Mouse (Mus musculus) forebrain, embryonic 13.5 days (tissue): ENCODE data around the gene Klhl12. TPM values are rescaled to one million over a fixed set of nuclear protein-coding genes. Genes with fewer than 3 reads are reported as not detected.
"Not testable (repeated sequence)": the region's sequence is repeated elsewhere in the genome, so short reads cannot be mapped to it uniquely, and the experiment has no call there.

Experiments used
- ATAC-seq: fragments of 200-750 bp; cut with Nextera tagmentation; 2 replicates; pipeline ENCODE4 v1.8.0; 2017
- H3K27ac ChIP-seq: fragments of 300-500 bp; sonication (generic); 2 replicates; pipeline ENCODE4 v1.5.1; 2015; ENCODE audit warnings: inconsistent platforms, mild to moderate bottlenecking, moderate library complexity
- H3K27me3 ChIP-seq: fragments of 300-500 bp; sonication (generic); 2 replicates; pipeline ENCODE4 v1.6.1; 2015; ENCODE audit warnings: mild to moderate bottlenecking, inconsistent platforms
- H3K36me3 ChIP-seq: fragments of 300-500 bp; sonication (generic); 2 replicates; pipeline ENCODE4 v1.6.1; 2015; ENCODE audit warnings: mild to moderate bottlenecking, inconsistent platforms; ENCODE audit not compliant: poor library complexity, severe bottlenecking
- H3K4me1 ChIP-seq: fragments of 300-500 bp; sonication (generic); 2 replicates; pipeline ENCODE4 v1.6.1; 2015; ENCODE audit warnings: inconsistent platforms
- H3K4me2 ChIP-seq: fragments of 300-500 bp; sonication (generic); 2 replicates; pipeline ENCODE4 v1.6.1; 2015; ENCODE audit warnings: inconsistent platforms, mild to moderate bottlenecking, moderate library complexity
- H3K4me3 ChIP-seq: fragments of 300-500 bp; sonication (generic); 2 replicates; pipeline ENCODE4 v1.5.1; 2015; ENCODE audit warnings: mild to moderate bottlenecking, inconsistent platforms
- H3K9ac ChIP-seq: fragments of 300-500 bp; sonication (generic); 2 replicates; pipeline ENCODE4 v1.6.1; 2015; ENCODE audit warnings: mild to moderate bottlenecking, inconsistent platforms
- H3K9me3 ChIP-seq: fragments of 300-500 bp; sonication (generic); replicated peaks from 2 replicates; pipeline ENCODE4 v1.6.1; 2016; ENCODE audit warnings: inconsistent platforms
- WGBS: fragments of 180-500 bp; shearing (Covaris S2); methylation state at CpG from one replicate; pipeline ENCODE4 v1.1.7; 2015; 5-methylcytosine and 5-hydroxymethylcytosine counted together
- polyA plus RNA-seq: library from polyadenylated mRNA; unstranded; fragments of >200 nt; fragmentation: Nextera tagmentation; extraction: Ambion mirVana; gene quantifications from 2 replicates; pipeline ENCODE4 v1.2.1, GENCODE M21; 2015

The Klhl12 gene
- polyA plus RNA-seq, 1 experiment from 2014 or later = 34.5 TPM

DNA sequence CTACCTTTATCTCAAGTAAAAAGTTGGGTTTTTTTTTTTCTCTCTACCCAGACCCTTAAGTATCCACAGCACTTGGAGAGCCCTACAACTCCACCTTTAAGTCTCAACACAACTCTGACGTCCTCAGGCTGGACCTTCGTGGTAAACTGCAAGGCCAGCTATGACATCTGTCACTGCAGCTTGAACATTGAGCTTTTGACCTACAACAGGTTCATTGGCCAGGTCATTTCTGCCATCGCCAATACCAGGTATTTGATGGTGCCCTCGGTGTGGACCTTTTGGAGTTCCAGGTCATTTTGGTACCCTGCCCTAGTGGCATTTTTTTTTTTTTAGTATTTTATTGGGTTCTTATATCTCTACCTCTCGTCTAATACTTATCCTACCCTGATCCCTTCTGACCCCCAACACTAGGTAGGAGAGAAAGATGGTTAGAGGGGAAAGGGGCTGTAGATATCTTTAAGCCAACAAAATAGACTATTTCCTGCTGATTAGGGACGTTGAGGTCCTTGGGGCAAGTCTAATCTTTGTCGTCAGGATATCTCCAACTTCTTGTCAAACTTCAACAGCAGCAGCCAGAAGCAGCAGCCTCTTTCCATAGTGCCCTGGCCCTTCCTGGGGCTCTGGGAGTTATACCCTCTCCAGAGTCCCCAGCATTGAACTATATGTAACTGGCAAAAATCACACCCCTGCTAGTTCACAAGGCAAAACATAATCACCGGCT lies 64.8 kb downstream of the Klhl12 start:
- ATAC-seq = no peak
- no peak overlapping the region for H3K9ac ChIP-seq
- H3K27ac ChIP-seq = no peak overlapping the region

DNA sequence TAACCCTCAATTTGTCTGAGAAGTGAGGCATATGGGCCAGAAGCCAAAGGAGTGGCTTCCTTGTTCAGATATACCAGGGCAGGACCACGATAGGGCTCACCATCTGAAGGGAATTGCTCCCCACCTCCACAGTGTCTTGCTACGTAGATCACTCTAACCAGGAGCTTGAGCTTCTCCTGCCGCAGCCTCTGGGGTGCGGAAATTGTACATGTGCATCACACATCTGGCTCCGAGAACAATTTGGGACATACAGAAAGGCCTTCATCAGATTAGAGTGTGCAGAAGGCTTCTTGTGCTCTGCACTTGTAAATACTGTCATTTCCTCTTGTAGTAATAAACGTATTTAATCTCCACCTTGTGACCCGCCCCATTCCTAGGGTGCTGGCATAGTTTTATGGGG lies 65.8 kb downstream of the Klhl12 start:
- Histone ChIP-seq H3K4me1 (peaks cover 8% of the 10 kb centered on the region), H3K9me3 (no peaks in the 10 kb centered on the region), H3K4me2 (no peak overlapping the region), H3K36me3 (no peaks in the 10 kb centered on the region), H3K4me3 (no peak overlapping the region), H3K27ac (no peak overlapping the region), H3K27me3 (no peaks in the 10 kb centered on the region), H3K9ac (no peak overlapping the region)
- no peak for ATAC-seq
- 84% methylated on average over 7 of the region's 7 CpGs for WGBS

More for the DNA sequence above, 64.8 kb downstream of the Klhl12 start:
- 83% methylated on average over 8 of the region's 8 CpGs for WGBS
- Histone ChIP-seq H3K9me3 (no peaks in the 10 kb centered on the region), H3K4me1 (peaks cover 10% of the 10 kb centered on the region), H3K27me3 (peaks cover 2% of the 10 kb centered on the region), H3K4me2 (no peak overlapping the region), H3K36me3 (no peaks in the 10 kb centered on the region), H3K4me3 (no peak overlapping the region)

DNA sequence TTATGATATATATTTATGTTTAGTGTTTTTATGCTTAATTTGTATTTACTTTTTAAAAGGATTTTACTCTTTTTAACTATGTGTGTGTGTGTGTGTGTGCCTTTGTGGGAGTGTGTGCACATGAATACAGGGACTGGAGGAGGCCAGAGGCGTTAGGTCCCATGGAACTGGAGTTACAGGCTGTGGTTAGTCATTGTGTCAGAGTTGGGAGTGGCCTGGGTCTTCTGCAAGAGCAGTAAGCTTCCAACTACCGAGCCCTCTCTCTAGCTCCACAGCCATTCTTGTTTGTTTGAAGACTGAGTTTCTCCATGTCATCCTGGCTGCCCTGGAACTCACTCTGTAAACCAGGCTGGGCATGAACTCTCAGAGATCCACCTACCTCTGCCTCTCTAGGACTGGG lies 67.0 kb downstream of the Klhl12 start:
- no peak overlapping the region for H3K9ac ChIP-seq
- WGBS = 53% methylated on average over 2 of the region's 2 CpGs
- no peaks in the 10 kb centered on the region for H3K9me3 ChIP-seq
- no peaks in the 10 kb centered on the region for H3K36me3 ChIP-seq
- ATAC-seq = no peak
- H3K4me3 ChIP-seq = no peak overlapping the region
- H3K27me3 ChIP-seq = no peaks in the 10 kb centered on the region
- H3K4me2 ChIP-seq = no peak overlapping the region
- H3K4me1 ChIP-seq = no peaks in the 10 kb centered on the region
- H3K27ac ChIP-seq = no peak overlapping the region

DNA sequence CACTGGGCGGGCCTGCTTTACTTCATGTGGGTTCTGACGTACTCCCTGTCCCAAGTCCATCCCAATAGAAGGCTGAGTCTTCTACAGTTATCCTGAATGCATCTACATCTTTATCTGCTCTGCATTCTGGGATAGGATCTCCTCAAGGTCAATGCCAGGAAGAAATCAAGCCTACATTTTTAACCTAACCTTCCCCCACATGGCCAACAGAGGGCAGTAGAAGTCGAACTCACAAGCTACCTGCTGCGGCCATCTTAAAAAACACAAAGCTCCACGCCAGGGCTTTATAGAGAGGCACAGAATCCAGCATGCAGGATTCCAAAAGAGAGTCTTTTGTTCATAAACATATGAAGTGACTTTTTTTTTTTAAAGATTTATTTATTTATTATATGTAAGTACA lies 69.1 kb downstream of the Klhl12 start:
- Histone ChIP-seq H3K27ac (no peak overlapping the region), H3K9me3 (no peaks in the 10 kb centered on the region), H3K36me3 (no peaks in the 10 kb centered on the region), H3K4me3 (no peak overlapping the region), H3K9ac (no peak overlapping the region), H3K27me3 (no peaks in the 10 kb centered on the region), H3K4me1 (no peaks in the 10 kb centered on the region), H3K4me2 (no peak overlapping the region)
- ATAC-seq = no peak
- WGBS = 68% methylated on average over 5 of the region's 5 CpGs

DNA sequence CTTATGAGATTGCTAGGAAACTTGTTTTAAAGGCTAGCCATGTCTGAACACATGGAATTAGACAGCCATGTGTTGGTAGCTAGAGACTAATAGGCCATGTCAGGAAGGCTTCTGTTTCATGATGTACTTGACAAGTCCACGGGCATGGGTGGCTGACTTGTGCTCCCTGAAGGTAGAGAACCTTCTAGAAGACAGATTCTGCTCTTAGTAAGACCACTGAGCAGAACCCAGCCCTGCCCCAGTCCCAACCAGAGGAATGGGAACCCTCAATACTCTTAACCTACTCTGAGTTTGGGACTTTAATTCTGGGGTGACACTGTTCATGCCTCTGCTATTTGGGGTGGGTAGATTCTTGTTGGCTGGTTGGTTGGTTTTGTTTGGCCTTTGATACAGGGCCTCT lies 69.7 kb downstream of the Klhl12 start:
- H3K4me3 ChIP-seq = no peak overlapping the region
- H3K4me1 ChIP-seq = no peaks in the 10 kb centered on the region
- ATAC-seq = no peak
- no peaks in the 10 kb centered on the region for H3K27me3 ChIP-seq
- H3K36me3 ChIP-seq = no peaks in the 10 kb centered on the region
- no peaks in the 10 kb centered on the region for H3K9me3 ChIP-seq
- H3K27ac ChIP-seq = no peak overlapping the region
- 93% methylated on average over 1 of the region's 1 CpGs for WGBS
- no peak overlapping the region for H3K4me2 ChIP-seq
- no peak overlapping the region for H3K9ac ChIP-seq

DNA sequence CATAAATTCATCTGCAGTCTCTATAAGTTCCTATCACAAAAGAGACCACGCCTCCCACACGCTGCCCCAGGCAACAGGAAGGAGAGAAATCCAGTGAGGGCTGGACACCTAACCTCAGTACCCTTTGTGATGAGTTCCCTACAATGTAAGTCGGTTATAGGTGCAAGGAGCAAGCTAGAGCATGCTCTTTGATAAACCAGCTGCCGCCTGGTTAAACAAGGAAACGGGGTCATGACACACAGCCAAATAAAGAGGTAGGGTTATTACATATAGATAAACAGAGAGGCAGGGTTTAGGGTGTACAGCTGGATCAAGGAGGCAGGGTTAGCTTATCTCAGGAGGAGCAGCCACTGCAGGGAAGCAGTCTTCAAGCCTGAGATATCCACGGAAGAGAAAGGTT lies 71.4 kb downstream of the Klhl12 start:
- WGBS = 88% methylated on average over 6 of the region's 6 CpGs
- H3K36me3 ChIP-seq = no peaks in the 10 kb centered on the region
- H3K4me3 ChIP-seq = no peak overlapping the region
- ATAC-seq = no peak
- no peaks in the 10 kb centered on the region for H3K27me3 ChIP-seq
- H3K9ac ChIP-seq = no peak overlapping the region
- peaks cover 6% of the 10 kb centered on the region for H3K4me1 ChIP-seq
- no peaks in the 10 kb centered on the region for H3K9me3 ChIP-seq
- H3K27ac ChIP-seq = no peak overlapping the region
- no peak overlapping the region for H3K4me2 ChIP-seq

DNA sequence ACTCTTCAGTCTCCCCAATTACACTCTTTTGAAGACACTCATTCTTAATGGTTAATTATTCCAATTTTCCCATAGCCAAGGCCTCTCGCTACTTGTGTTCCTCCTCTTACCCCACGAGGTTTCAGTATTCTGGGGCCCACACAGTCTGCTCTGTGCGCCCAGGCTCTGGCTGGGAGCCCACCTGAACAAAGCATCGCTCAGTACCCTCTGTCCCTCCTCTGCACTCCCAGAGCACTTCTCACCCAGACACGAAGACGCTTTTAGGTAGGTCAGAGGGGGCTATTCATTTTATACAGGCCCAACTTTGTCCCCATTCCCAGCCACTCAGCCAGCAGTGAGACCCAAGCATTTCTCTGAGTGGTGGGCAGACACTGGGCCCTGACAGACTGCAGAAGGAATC lies 75.3 kb downstream of the Klhl12 start:
- no peaks in the 10 kb centered on the region for H3K27me3 ChIP-seq
- H3K9me3 ChIP-seq = no peaks in the 10 kb centered on the region
- peak overlapping the region; percentile 45; the same call in 1 of the 2 replicates for H3K27ac ChIP-seq
- H3K36me3 ChIP-seq = no peaks in the 10 kb centered on the region
- 39% methylated on average over 6 of the region's 6 CpGs for WGBS
- H3K9ac ChIP-seq = no peak overlapping the region
- ATAC-seq = peak; percentile 71; the same call in 1 of the 2 replicates
- no peak overlapping the region for H3K4me3 ChIP-seq
- peaks cover 6% of the 10 kb centered on the region for H3K4me1 ChIP-seq
- H3K4me2 ChIP-seq = no peak overlapping the region

DNA sequence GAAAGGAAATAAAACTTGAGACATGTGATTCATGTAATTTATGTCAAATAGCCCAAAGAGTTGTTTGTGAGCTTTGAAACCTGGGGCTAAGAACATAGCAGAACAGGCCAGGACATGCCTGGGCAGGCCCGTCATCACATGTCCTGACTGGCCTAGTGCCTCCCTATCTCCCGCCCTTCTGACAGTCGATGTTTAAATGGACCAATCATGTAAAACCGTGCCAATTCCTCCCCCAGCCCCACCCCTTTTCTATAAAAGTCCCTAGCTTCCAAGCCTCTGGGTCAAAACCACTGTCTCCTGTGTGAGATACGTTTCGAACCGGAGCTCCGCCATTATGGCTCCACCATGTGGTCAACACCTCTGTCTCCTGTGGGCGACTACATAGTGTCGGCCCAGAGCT lies 78.4 kb downstream of the Klhl12 start:
- not testable (repeated sequence) for H3K27me3 ChIP-seq, H3K9me3 ChIP-seq, H3K4me3 ChIP-seq, H3K36me3 ChIP-seq, H3K4me1 ChIP-seq, H3K9ac ChIP-seq, H3K4me2 ChIP-seq, ATAC-seq, H3K27ac ChIP-seq
- WGBS = 93% methylated on average over 10 of the region's 10 CpGs

DNA sequence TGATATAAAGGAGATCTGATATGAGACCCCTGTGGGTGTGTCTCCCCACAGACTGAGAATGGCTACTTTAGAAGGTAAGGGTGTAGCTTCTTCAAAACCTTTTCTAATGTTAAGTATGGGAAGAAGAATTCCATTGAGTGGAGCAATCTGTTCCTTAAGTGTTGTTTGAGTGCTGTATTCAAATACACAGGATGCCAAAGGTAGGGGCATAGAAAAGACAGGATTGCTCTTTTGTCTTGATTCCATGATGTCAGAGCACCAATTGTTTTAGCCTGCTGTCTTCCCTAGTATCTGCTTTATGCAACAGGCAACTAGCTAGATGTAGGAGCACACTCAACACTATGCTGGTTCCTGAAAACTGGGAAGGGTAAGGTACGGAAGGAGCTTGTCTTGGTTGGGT lies 79.7 kb downstream of the Klhl12 start:
- Histone ChIP-seq H3K36me3 (no peaks in the 10 kb centered on the region), H3K4me3 (no peak overlapping the region), H3K27me3 (no peaks in the 10 kb centered on the region), H3K9ac (no peak overlapping the region), H3K9me3 (no peaks in the 10 kb centered on the region), H3K4me1 (peaks cover 6% of the 10 kb centered on the region), H3K4me2 (no peak overlapping the region), H3K27ac (no peak overlapping the region)
- ATAC-seq = no peak
- 97% methylated on average over 1 of the region's 1 CpGs for WGBS

DNA sequence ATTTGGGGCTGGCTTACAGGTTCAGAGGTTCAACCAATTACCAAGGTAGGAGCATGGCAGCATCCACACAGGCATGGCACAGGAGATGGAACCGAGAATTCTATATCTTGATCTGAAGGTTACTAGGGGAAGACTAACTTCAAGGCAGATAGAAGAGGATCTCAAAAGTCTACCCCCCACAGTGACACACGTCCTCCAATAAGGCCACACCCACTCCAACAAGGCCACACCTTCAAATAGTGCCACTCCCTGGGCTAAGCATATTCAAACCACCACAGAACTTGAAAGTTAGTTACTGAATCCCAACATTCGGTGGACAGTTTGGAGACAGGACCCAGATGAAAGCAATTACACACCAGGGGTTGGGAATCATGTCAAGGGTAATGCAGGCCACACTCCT lies 80.2 kb downstream of the Klhl12 start:
- no peak overlapping the region for H3K4me2 ChIP-seq
- 78% methylated on average over 3 of the region's 3 CpGs for WGBS
- no peak overlapping the region for H3K9ac ChIP-seq
- no peak overlapping the region for H3K27ac ChIP-seq
- H3K36me3 ChIP-seq = no peaks in the 10 kb centered on the region
- ATAC-seq = no peak
- H3K4me1 ChIP-seq = peaks cover 3% of the 10 kb centered on the region; the same call in 1 of the 2 replicates
- H3K4me3 ChIP-seq = no peak overlapping the region
- no peaks in the 10 kb centered on the region for H3K27me3 ChIP-seq
- no peaks in the 10 kb centered on the region for H3K9me3 ChIP-seq

DNA sequence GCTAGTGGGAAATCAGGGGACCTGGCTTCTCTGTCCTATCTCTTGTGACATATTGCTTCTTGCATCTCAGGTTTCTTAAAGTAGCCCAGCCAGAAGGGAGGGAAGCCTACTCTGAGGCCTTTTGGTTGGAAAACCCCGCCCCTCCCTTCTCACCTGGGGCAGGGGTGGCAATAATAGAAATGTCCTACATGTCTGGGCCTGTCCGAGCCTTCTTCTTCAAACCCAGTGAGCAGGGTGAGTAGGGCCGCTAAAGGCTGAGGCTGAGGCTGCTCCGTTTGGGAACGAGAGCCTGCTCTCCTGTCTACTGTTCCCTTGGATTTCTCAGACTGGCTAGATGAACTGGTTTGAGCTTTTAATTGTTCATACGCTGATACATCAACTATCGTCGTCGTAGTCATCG lies 85.3 kb downstream of the Klhl12 start:
- no peak for ATAC-seq
- Histone ChIP-seq H3K4me1 (no peaks in the 10 kb centered on the region), H3K4me3 (no peak overlapping the region), H3K4me2 (no peak overlapping the region), H3K9ac (no peak overlapping the region), H3K27ac (no peak overlapping the region), H3K27me3 (no peaks in the 10 kb centered on the region), H3K9me3 (0 out of 2 replicates have a peak, but pooled peaks cover 4% of the 10 kb centered on the region), H3K36me3 (no peaks in the 10 kb centered on the region)
- 91% methylated on average over 10 of the region's 10 CpGs for WGBS
